Mouse (Mus musculus): ENCODE results near the gene Glrx. TPM values are rescaled to one million over a fixed set of nuclear protein-coding genes. Genes with fewer than 3 reads are reported as not detected.

The Glrx gene
- polyA plus RNA-seq, 1 experiment from 2014 or later: 37.9 TPM

Other genes starting within 250 kb of the Glrx start
- gene Ell2, start 133.1 kb upstream of the Glrx start, polyA plus RNA-seq (2015; fragmentation: Nextera tagmentation; extraction: Ambion mirVana): 5.9 and 6.7 TPM in 2 replicates
- 51.2 and 51.3 TPM in 2 replicates for gene Rhobtb3, start 104.1 kb downstream of the Glrx start, polyA plus RNA-seq (2015; fragmentation: Nextera tagmentation; extraction: Ambion mirVana)
- 0.84 and 0.93 TPM in 2 replicates for gene Spata9, start 127.3 kb downstream of the Glrx start, polyA plus RNA-seq (2015; fragmentation: Nextera tagmentation; extraction: Ambion mirVana)
- gene Rfesd, start 178.9 kb downstream of the Glrx start, polyA plus RNA-seq (2015; fragmentation: Nextera tagmentation; extraction: Ambion mirVana): 18.9 and 21.1 TPM in 2 replicates
- gene Gpr150, start 217.1 kb downstream of the Glrx start, polyA plus RNA-seq (2015; fragmentation: Nextera tagmentation; extraction: Ambion mirVana): 0.09 TPM in 1 of 2 replicates, not detected in the other